Mouse (Mus musculus) brown adipose tissue, adult 24 weeks (tissue): ENCODE data around the gene Cmklr1. TPM values are rescaled to one million over a fixed set of nuclear protein-coding genes. Genes with fewer than 3 reads are reported as not detected.

ENCODE experiments used
- H3K27ac ChIP-seq: fragments of 200-500 bp; replicated peaks from 2 replicates; pipeline ENCODE4 v1.5.1; 2012; ENCODE audit warnings: low read depth, mild to moderate bottlenecking, low read length
- H3K4me1 ChIP-seq: fragments of 200-500 bp; 2 replicates; pipeline ENCODE4 v1.6.1; 2012; ENCODE audit warnings: low read length, mixed read lengths; ENCODE audit not compliant: control insufficient read depth, insufficient read depth, insufficient read length
- H3K4me3 ChIP-seq: fragments of 200-500 bp; 2 replicates; pipeline ENCODE4 v1.5.1; 2012; ENCODE audit warnings: low read depth, mild to moderate bottlenecking, low read length, moderate library complexity; ENCODE audit not compliant: insufficient read depth
- polyA plus RNA-seq: library from polyadenylated mRNA; stranded (reverse); fragments of >200 nt; gene quantifications from 2 replicates; pipeline ENCODE4 v1.2.4, GENCODE M21; 2012; ENCODE audit not compliant: missing spikeins, insufficient read depth, insufficient read length

The Cmklr1 gene
- 10.9 and 17.4 TPM in 2 replicates for polyA plus RNA-seq

DNA sequence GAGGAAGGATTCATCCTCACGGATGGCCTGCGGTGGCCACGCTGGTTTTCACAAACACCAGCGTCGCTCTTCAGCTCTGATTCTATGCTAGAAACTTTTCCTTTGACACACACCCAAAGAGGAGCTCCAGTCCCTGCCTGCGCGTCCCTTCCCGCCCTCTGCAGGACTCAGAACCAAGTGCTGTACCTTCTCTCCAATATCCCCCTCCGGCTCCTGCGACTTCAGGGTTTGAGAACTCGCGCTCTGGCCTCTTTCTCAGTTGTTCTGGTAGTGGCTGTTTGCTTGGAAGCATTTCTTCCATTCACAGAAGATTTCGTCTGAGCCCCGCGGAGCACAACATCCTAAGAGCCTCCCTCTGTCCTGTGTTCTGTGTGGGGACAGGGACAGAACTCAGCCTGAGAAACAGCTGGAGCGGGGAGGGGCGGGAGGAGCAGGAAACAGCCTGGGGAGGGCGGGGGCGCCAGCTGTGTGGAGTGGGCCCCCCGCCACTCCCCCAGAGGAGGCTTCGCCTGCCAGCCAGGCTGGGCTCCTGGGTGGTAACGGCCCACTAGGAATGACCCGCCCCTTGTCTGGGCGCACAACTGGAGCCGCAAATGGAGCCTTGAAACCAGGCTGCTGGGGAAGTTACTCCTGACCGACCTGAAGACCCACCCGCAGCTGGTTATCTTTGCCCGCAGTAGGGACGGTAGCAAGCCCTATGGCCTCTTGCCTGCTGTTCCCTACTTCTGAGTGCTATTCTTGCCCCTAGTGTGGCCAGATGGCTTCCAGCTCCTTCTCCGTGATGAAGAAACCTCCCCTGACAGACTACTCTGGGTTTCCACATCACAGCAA, at the start of gene Cmklr1:
Gene Cmklr1, minus strand, starts transcription at position 392 of the 831 bp plus-strand sequence.
- Histone ChIP-seq H3K27ac (peak within 1 kb of the TSS; percentile 87), H3K4me3 (peak within 1 kb of the TSS; percentile 57), H3K4me1 (no peaks in the 10 kb centered on the region)

- no peak overlapping the region for H3K4me3 ChIP-seq
- H3K4me1 ChIP-seq = no peaks in the 10 kb centered on the region
- H3K27ac ChIP-seq = no peak overlapping the region
Measured at GRCm38 (mm10) chr5:113694415-113694814, 44.2 kb upstream of the Cmklr1 start.

DNA sequence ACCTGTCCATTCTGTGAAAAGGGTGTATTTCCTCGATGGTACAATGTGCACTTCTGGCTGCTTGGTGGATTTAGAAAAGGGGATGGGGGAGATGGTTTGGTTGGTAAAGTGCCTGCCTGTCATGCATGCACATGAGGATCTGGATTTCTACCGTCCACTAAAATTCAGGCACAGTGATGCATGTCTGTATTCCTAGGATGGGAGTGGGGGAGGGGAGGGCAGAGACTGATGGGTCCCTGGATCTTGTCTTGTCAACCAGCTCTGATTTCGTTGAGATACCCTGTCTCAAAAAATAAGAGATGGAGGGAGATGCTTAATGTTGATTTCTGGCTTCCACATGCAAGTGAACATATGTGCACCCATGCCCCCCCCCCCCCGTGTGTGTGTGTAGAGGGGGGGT, 43.8 kb upstream of the Cmklr1 start:
- Histone ChIP-seq H3K27ac (no peak overlapping the region), H3K4me1 (no peaks in the 10 kb centered on the region), H3K4me3 (no peak overlapping the region)

GRCm38 (mm10) chr5:113693196-113693755, 43.0 kb upstream of the Cmklr1 start:
- no peak overlapping the region for H3K4me3 ChIP-seq
- H3K4me1 ChIP-seq = no peaks in the 10 kb centered on the region

DNA sequence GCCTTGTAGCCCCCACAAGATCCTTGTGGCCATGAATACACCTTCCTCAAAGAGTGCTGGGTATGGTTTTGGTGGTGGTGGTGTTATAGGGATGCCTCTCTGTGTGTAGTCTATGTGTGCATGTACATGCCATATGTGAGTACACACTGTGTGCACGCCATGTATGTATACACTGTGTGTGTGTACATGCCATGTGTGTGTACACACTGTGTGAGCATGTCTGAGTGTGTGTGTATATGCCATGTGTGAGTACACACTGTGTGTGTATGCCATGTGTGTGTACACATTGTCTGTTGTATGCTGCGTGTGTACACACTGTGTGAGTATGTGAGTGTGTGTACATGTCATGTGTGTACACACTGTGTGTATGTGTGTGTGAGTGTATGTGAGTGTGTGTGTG, 40.6 kb upstream of the Cmklr1 start:
- no peaks in the 10 kb centered on the region for H3K4me1 ChIP-seq
- no peak overlapping the region for H3K4me3 ChIP-seq
- H3K27ac ChIP-seq = no peak overlapping the region

More at GRCm38 (mm10) chr5:113693196-113693755, 43.0 kb upstream of the Cmklr1 start:
- H3K27ac ChIP-seq = no peak overlapping the region

GRCm38 (mm10) chr5:113690069-113690548, 39.9 kb upstream of the Cmklr1 start:
- H3K4me1 ChIP-seq = no peaks in the 10 kb centered on the region
- no peak overlapping the region for H3K4me3 ChIP-seq
- no peak overlapping the region for H3K27ac ChIP-seq

GRCm38 (mm10) chr5:113687514-113687913, 37.3 kb upstream of the Cmklr1 start:
- H3K4me1 ChIP-seq = no peaks in the 10 kb centered on the region
- H3K4me3 ChIP-seq = no peak overlapping the region
- no peak overlapping the region for H3K27ac ChIP-seq

- no peak overlapping the region for H3K27ac ChIP-seq
- no peaks in the 10 kb centered on the region for H3K4me1 ChIP-seq
Measured at GRCm38 (mm10) chr5:113685471-113685870, 35.2 kb upstream of the Cmklr1 start.

DNA sequence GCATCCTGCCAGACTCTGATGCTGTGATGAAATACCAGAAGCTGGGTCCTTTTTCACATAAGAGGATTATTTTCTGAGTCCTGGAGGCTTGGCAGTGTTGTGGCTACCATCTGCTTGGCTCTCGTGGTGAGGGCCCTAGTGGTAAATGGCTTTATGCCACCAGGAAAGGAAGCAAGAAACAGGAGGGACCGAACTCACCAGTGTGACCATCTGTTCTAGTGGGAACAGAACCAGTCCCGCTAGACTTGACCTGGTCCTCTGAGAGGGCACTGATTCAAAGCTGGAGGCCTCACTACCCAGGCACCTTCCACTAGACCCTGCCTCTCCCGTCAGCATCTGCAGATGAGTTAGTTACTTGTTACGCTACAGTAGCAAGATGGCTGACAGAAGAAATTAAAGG, 33.0 kb upstream of the Cmklr1 start:
- no peak overlapping the region for H3K27ac ChIP-seq
- H3K4me3 ChIP-seq = no peak overlapping the region
- H3K4me1 ChIP-seq = no peaks in the 10 kb centered on the region

More at GRCm38 (mm10) chr5:113685471-113685870, 35.2 kb upstream of the Cmklr1 start:
- no peak overlapping the region for H3K4me3 ChIP-seq

DNA sequence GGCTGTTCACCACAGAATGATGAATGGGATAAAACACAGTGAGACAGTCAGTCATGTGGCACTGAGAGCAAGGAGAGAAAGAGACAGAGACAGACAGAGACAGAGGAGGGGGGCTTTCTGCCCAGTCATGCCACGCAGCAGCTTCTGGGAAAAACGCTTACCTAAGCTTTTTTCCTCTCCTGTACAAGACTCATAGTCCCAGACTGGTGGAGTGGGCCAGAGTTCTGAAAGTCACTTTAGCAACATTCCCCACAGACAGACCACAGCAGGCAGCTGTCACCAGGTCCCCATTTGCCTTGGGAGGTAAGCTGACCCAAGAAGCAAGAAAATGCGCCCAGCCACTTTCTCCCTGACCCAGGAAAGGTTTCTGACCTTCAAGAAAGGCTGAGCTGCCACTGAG, 32.2 kb upstream of the Cmklr1 start:
- no peak overlapping the region for H3K4me3 ChIP-seq

GRCm38 (mm10) chr5:113681219-113681618, 31.0 kb upstream of the Cmklr1 start:
- H3K4me1 ChIP-seq = no peaks in the 10 kb centered on the region
- no peak overlapping the region for H3K27ac ChIP-seq
- H3K4me3 ChIP-seq = no peak overlapping the region

More for the DNA sequence above, 32.2 kb upstream of the Cmklr1 start:
- no peaks in the 10 kb centered on the region for H3K4me1 ChIP-seq
- H3K27ac ChIP-seq = no peak overlapping the region

GRCm38 (mm10) chr5:113679509-113679908, 29.3 kb upstream of the Cmklr1 start:
- no peak overlapping the region for H3K27ac ChIP-seq
- H3K4me3 ChIP-seq = no peak overlapping the region
- H3K4me1 ChIP-seq = no peaks in the 10 kb centered on the region

DNA sequence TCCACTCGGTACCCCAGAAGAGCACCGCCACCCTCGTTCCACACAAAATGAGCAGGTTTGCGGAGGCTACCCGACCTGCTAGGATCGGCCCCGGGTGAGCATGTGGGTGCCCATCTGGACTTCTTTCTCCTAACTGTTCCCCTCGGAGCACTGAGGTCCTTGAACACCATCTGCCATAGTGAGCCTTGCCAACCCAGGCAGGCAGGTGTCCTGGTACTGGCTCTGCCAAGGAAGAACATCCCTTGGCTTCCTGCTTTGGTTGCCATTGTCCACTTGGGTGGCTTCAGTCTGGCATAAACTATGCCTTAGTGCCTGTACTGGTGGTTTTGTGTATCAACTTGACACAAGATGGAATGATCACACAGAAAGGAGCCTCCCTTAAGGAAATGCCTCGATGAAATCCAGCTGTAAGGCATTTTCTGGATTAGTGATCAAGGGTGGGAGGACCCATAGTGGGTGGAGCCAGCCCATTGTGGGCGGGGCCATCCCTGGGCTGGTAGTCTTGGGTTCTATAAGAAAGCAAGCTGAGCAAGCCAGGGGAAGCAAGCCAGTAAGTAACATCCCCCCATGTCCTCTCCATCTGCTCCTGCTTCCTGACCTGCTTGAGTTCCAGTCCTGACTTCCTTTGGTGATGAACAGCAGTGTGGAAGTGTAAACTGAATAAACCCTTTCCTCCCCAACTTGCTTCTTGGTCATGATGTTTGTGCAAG, 28.7 kb upstream of the Cmklr1 start:
- Histone ChIP-seq H3K27ac (no peak overlapping the region), H3K4me1 (no peaks in the 10 kb centered on the region), H3K4me3 (no peak overlapping the region)

DNA sequence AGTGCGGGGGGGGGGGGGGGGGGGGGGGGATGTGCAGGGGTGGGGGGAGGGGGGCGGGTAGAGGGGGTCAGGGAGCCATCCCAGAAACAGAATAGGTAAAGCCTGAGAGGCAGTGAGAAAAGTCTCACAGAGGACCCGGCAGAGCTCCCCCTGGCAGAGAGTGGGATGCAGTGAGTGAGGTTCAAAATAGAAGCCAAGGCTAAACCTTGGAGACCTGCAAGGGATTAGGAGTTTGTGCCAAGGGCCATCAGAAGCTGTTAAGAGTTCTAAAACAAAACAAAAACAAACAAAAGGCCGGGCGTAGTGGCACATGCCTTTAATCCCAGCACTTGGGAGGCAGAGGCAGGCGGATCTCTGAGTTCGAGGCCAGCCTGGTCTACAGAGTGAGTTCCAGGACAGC, 27.3 kb upstream of the Cmklr1 start:
- H3K4me1 ChIP-seq = peaks cover 6% of the 10 kb centered on the region
- H3K4me3 ChIP-seq = no peak overlapping the region
- no peak overlapping the region for H3K27ac ChIP-seq

DNA sequence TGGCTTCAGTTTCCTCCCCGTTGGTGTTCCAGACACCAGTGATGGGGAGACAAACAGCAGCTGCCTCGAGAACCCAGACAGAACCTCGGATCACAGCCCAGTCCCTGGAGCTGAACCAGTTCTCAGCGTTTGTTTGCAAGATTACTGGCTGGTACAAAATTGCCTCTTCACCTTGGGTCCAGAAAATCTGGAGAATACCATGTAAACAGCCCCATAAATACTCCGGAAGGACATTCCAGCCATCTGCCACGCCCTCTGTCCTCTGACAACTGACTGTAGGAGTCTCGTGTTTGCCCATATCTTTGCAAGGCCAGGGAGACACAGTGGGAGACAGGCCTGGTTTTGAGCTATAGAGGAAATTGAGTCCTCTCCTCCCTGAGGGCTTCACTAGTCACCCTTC, 24.6 kb upstream of the Cmklr1 start:
- Histone ChIP-seq H3K27ac (no peak overlapping the region), H3K4me1 (peaks cover 13% of the 10 kb centered on the region), H3K4me3 (no peak overlapping the region)
